Mouse (Mus musculus) heart, postnatal 0 days (tissue): ENCODE results near the gene Rnf212. TPM values are rescaled to one million over a fixed set of nuclear protein-coding genes. Genes with fewer than 3 reads are reported as not detected.
"Not testable (repeated sequence)": the region's sequence is repeated elsewhere in the genome, so short reads cannot be mapped to it uniquely, and the experiment has no call there.

ENCODE experiments used
- ATAC-seq: fragments of 200-750 bp; cut with Nextera tagmentation; 2 replicates; pipeline ENCODE4 v1.8.0; 2017; ENCODE audit warnings: low read depth, moderate number of reproducible peaks, moderate library complexity; ENCODE audit not compliant: insufficient read depth
- DNase-seq: peaks from one replicate; pipeline ENCODE4 v3.0.0-alpha.2; 2016; ENCODE audit warnings: low spot score
- H3K27ac ChIP-seq: fragments of 300-500 bp; sonication (generic); 2 replicates; pipeline ENCODE4 v1.5.1; 2014; ENCODE audit warnings: low read depth, mild to moderate bottlenecking
- H3K27me3 ChIP-seq: fragments of 300-500 bp; sonication (generic); 2 replicates; pipeline ENCODE4 v1.6.1; 2014; ENCODE audit warnings: low read length, mixed read lengths; ENCODE audit not compliant: control insufficient read depth, insufficient read depth
- H3K36me3 ChIP-seq: fragments of 300-500 bp; sonication (generic); replicated peaks from 2 replicates; pipeline ENCODE4 v1.6.1; 2014; ENCODE audit warnings: low read length, mixed read lengths; ENCODE audit not compliant: control insufficient read depth, insufficient read depth
- H3K4me1 ChIP-seq: fragments of 300-500 bp; sonication (generic); 2 replicates; pipeline ENCODE4 v1.6.1; 2014; ENCODE audit warnings: antibody characterized with exemption; ENCODE audit not compliant: control insufficient read depth, insufficient read depth
- H3K4me2 ChIP-seq: fragments of 300-500 bp; sonication (generic); 2 replicates; pipeline ENCODE4 v1.6.1; 2014; ENCODE audit warnings: low read depth, mild to moderate bottlenecking, low read length, moderate library complexity
- H3K4me3 ChIP-seq: fragments of 300-500 bp; sonication (generic); 2 replicates; pipeline ENCODE4 v1.5.1; 2014; ENCODE audit warnings: low read depth, low read length
- H3K9ac ChIP-seq: fragments of 300-500 bp; sonication (generic); replicated peaks from 2 replicates; pipeline ENCODE4 v1.6.1; 2014; ENCODE audit warnings: low read depth, low read length, mixed read lengths
- H3K9me3 ChIP-seq: fragments of 300-500 bp; sonication (generic); replicated peaks from 2 replicates; pipeline ENCODE4 v1.6.1; 2016; ENCODE audit warnings: low read length; ENCODE audit not compliant: control insufficient read depth
- CTCF ChIP-seq: IDR thresholded peaks from 2 replicates; pipeline ENCODE4 v1.5.1; 2016; ENCODE audit warnings: antibody characterized with exemption, control low read depth, low read depth
- EP300 ChIP-seq: IDR thresholded peaks from 2 replicates; pipeline ENCODE4 v1.6.1; 2016; ENCODE audit warnings: antibody characterized with exemption, low read depth
- WGBS: fragments of 180-500 bp; shearing (Covaris S2); extraction: QIAGEN DNeasy Blood & Tissue Kit; methylation state at CpG from one replicate; pipeline ENCODE4 v1.1.7; 2014; 5-methylcytosine and 5-hydroxymethylcytosine counted together
- polyA plus RNA-seq: library from polyadenylated mRNA; unstranded; fragments of >200 nt; fragmentation: Nextera tagmentation; extraction: Ambion mirVana; gene quantifications from 2 replicates; pipeline ENCODE4 v1.2.1, GENCODE M21; 2015
- total RNA-seq: library from RNA; depleted of rRNA; stranded (reverse); fragments of >200 nt; gene quantifications from 2 replicates; pipeline ENCODE4 v1.2.3, GENCODE M21; 2014; ENCODE audit warnings: low replicate concordance

The Rnf212 gene
- total and polyA plus RNA-seq, 2 experiments from 2014 or later, result not detected

- Histone ChIP-seq H3K27me3 (no peaks in the 10 kb centered on the region), H3K27ac (no peak overlapping the region), H3K9ac (no peak overlapping the region), H3K9me3 (no peaks in the 10 kb centered on the region), H3K36me3 (no peaks in the 10 kb centered on the region), H3K4me2 (no peak overlapping the region), H3K4me1 (no peaks in the 10 kb centered on the region), H3K4me3 (no peak overlapping the region)
- ATAC-seq (no peak), DNase-seq (no peak)
- 69% methylated on average over 2 of the region's 2 CpGs for WGBS
- TF ChIP-seq EP300 (no peak), CTCF (no peak)
These were observed 14.8 kb downstream of the Rnf212 start for GRCm38 (mm10) chr5:108760002-108760401.

- Histone ChIP-seq H3K27me3 (no peaks in the 10 kb centered on the region), H3K4me2 (no peak overlapping the region), H3K4me3 (no peak overlapping the region), H3K4me1 (no peaks in the 10 kb centered on the region), H3K9ac (no peak overlapping the region), H3K9me3 (no peaks in the 10 kb centered on the region), H3K36me3 (no peaks in the 10 kb centered on the region), H3K27ac (no peak overlapping the region)
- TF ChIP-seq CTCF (peak; percentile 16; the same call in 1 of the 2 replicates), EP300 (no peak)
- WGBS, result 42% methylated on average over 3 of the region's 3 CpGs
- no peak for ATAC-seq
- no peak for DNase-seq
These were observed 16.4 kb downstream of the Rnf212 start for GRCm38 (mm10) chr5:108758396-108758795.

GRCm38 (mm10) chr5:108751258-108751657 lies 23.5 kb downstream of the Rnf212 start:
- not testable (repeated sequence) for H3K4me1 ChIP-seq, H3K27ac ChIP-seq, H3K9ac ChIP-seq, H3K36me3 ChIP-seq, H3K9me3 ChIP-seq, DNase-seq, H3K27me3 ChIP-seq, ATAC-seq, H3K4me2 ChIP-seq, H3K4me3 ChIP-seq
- WGBS, result 64% methylated on average over 4 of the region's 4 CpGs

GRCm38 (mm10) chr5:108750328-108751210 lies 24.2 kb downstream of the Rnf212 start:
- ATAC-seq (no peak), DNase-seq (no peak)
- H3K9ac ChIP-seq, result no peak overlapping the region
- no peaks in the 10 kb centered on the region for H3K9me3 ChIP-seq
- H3K27ac ChIP-seq, result no peak overlapping the region
- WGBS, result 51% methylated on average over 5 of the region's 5 CpGs
- no peaks in the 10 kb centered on the region for H3K4me1 ChIP-seq
- no peak for TF ChIP-seq CTCF
- no peak for TF ChIP-seq EP300
- H3K4me3 ChIP-seq, result no peak overlapping the region
- no peak overlapping the region for H3K4me2 ChIP-seq
- no peaks in the 10 kb centered on the region for H3K36me3 ChIP-seq
- H3K27me3 ChIP-seq, result no peaks in the 10 kb centered on the region

- no peak for TF ChIP-seq CTCF
- TF ChIP-seq EP300, result no peak
- DNase-seq (no peak), ATAC-seq (no peak)
- no peak overlapping the region for H3K4me3 ChIP-seq
- H3K36me3 ChIP-seq, result no peaks in the 10 kb centered on the region
- 77% methylated on average over 3 of the region's 3 CpGs for WGBS
- H3K9me3 ChIP-seq, result no peaks in the 10 kb centered on the region
- no peak overlapping the region for H3K9ac ChIP-seq
- H3K4me1 ChIP-seq, result no peaks in the 10 kb centered on the region
- H3K27me3 ChIP-seq, result no peaks in the 10 kb centered on the region
- H3K27ac ChIP-seq, result no peak overlapping the region
- H3K4me2 ChIP-seq, result no peak overlapping the region
These were observed 30.2 kb downstream of the Rnf212 start for GRCm38 (mm10) chr5:108744629-108745028.

- Histone ChIP-seq H3K4me2 (no peak overlapping the region), H3K9ac (no peak overlapping the region), H3K4me1 (no peaks in the 10 kb centered on the region), H3K9me3 (no peaks in the 10 kb centered on the region), H3K27me3 (no peaks in the 10 kb centered on the region), H3K36me3 (no peaks in the 10 kb centered on the region), H3K27ac (no peak overlapping the region), H3K4me3 (no peak overlapping the region)
- TF ChIP-seq EP300 (no peak), CTCF (peak; percentile 33)
- ATAC-seq, result no peak
- 58% methylated on average over 2 of the region's 2 CpGs for WGBS
- DNase-seq, result no peak
These were observed 30.9 kb downstream of the Rnf212 start for GRCm38 (mm10) chr5:108743856-108744255.
